Mouse (Mus musculus) layer of hippocampus, adult 8-10 months (tissue): ENCODE measurements at regions not wholly inside any gene's neighbourhood (a gene's known extent, or its start where the extent isn't known, plus 50 kb on each side); places are given as distances from the start of the nearest gene placed in this dataset.
"Not testable (repeated sequence)": the region's sequence is repeated elsewhere in the genome, so short reads cannot be mapped to it uniquely, and the experiment has no call there.

Source experiments
- DNase-seq, 2 experiments: peaks; one replicate each; pipeline ENCODE4 v3.0.0; 2022; ENCODE audit warnings: low spot score in 2 of 2

DNA sequence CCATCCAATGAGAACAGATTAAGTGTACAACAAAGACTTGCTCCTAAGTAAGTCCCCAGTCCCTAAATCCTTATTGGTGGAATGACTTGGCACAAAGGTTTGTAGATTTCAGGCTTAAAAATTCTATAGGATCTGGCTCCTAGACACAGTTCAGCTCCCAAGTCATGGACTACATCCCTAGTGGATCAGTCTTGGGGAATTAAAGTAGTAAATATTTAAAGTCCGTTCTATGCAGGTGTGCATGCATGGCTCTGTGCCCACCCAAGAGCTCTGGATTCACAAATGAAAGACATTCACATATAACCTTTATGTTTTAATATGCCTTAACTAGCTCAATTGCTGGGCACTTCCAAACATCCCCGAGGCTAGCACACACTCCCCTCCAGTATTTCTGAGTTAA, 162.8 kb downstream of the Akr1d1 start:
- DNase-seq: no peak

DNA sequence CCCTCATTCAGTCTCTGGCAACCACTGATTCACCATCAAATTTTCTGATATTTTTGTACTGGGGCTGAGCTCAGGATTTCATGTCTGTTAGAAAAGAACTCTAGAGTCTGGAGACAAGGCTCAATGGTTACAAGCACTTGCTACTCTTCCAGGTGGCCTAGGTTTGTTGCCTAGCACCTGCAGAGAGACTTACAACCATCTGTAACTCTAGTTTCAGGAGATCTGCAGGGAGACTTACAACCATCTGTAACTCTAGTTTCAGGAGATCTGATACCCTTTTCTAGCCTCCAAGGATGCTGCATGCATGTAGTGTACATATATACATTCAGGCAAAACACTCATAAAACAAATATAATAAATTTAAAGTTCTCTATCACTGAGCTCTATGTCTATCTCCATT, 166.1 kb downstream of the Akr1d1 start:
- no peak for DNase-seq

DNA sequence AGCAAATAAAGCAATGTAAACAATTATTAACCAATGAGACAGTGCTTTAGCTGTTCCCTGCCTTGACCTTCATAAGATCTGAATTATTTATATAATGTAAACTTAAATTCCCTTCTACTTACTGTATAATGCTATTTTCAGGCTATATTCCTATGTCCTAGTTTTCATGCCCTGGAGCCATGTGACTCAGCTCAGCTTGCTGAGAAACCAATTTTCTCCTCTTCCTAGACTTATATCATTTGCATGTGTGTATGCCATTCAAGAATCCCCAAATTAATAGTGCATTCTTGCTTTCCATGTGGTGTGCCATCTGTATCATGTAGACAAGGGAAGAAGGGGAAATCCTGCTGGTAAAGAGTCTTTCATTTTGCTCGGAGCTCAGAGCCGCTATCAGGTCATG, 166.7 kb upstream of the Trim24 start:
- DNase-seq: no peak

DNA sequence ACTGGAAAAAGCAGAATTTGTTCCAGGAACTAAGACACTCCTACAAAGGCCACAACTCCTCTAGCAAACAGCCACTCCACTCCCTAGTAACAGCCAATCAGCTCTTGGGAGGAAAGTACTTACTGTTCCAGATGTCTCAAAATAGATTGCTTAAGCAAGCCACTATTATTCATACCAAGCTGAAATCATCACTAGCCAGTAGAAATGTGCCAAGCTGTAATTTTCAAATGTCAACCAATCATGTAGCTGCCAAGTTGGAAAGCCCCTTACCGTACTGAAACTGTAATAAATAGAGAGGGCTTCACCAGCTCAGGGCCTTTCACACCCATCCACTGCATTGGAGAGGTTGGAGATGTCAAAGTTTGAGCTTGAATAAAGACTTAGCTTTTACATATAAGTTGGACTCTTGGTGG, 164.9 kb upstream of the Trim24 start:
- DNase-seq: no peak

DNA sequence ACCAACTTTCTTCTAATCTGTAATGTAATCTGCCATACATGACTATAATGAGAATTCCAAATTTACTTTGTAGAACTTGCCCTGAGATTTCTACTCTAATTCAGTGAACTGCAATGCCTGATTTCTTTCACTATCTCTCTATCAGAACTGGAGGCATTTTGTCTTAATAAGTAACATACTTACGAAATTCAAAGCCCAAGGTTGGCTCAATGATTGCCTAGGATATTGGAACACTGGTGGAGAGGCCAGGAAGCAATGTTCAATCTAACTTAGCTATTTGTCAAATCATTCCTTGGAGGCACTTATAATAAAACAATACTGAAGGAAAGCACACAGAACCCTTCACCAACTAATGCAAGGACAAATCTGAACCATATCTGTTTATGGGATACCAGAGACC, 162.9 kb upstream of the Trim24 start:
- not testable (repeated sequence) for DNase-seq

DNA sequence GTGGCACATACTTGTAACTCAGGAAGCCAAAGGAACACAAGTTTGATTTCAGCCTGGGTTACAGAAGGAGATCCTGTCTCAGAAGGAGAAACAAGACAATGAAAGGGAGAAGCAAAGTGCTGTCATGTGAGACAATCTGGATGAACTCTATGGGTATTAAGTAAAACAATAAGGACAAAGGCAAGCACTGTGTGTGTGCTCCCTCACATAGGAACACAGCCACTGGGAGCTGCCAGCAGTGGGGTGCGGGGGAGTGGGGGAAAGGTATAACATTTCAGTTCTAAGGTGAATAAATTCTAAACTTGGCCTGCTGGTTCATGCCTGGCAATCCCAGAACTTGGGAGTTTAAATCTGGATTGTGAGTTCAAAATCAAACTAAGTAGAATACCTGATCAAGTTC, 158.8 kb upstream of the Trim24 start:
- DNase-seq: no peak

DNA sequence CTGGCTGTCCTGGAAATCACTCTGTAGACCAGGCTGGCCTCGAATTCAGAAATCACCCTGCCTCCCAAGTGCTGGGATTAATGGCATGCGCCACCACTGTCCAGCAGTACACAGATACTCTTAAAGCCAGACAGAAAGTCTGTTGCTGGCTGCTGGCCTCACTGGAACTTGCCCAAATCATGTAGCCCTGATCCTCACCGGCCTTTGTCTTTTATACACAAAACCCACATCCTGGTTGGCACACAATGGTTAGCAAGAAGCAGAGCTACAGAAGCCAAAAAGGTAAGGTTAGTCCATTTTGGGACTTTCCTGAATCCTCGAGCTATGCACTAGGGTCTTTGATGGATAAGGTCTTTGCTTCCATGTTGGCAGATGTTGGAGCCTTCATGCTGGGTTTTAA, 157.2 kb upstream of the Trim24 start:
- no peak for DNase-seq

DNA sequence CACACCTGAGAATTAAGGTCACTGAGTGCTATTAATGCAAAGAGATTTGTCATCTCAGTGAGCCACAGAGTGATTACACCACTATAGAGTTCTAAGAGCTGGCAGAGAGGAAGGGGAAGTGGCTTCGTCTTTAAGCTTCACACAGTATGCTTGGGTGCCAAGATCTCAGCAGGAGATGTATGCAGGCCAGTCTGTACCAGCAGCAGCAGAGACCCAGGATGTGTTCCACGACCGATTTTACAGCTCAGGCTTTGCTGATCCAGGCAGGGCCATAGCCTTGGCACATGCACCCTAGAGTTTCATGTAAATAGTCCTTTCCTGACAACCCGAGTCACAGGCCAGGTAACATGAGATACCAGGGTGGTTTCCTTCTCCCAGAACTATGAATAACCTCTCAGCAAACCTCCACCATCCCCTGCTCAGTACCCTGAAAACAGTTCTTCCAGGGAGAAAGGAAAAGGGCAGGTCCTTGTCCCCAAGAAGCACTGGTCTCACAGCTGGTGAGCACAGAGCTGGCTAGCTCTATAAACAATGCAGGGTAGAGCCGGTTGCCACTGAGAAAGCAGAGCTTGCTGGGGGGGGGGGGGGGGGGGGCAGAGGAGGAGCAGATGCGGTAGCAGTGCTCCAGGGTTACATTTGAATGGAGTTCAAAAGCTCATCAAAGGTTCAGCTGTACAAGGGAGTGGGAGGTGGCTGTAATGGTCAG, 156.2 kb upstream of the Trim24 start:
- DNase-seq: no peak

DNA sequence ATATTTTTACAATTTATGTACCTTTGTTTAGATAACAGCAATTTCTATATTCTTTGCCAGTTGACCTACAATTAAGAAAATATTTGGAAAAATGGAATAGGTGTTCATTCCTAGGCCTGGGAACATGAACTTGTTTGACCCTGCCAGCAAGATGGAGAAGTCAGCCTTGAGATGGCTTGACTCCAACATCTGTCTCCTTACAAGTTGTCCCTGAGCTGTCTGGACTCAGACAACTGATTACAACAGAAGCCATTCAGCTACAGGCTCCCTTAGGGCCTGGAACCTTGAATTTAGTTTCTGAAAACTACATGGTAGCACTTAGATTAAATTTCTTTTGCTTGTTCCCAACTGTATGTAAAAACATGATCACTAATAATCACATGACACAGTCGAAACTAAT, 148.9 kb upstream of the Trim24 start:
- DNase-seq: no peak

DNA sequence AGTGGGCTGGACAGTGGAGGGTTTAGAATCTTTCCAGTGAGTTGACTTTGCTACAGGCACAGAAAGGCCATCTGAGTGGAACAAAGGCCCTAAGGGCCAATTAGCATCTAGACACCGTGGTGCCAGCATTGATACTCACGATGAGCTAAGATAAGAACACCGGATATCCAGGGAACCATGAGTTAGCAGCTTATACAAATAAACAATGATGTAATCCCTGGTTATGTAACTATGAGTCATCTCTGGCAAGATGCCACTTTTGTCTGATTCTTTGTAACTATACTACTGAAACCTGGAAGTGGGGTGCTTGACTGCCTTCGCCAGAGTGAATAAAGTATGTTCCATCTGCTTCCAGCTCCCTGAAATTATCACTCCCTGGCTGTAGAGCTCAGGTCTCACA, 147.3 kb upstream of the Trim24 start:
- DNase-seq: peak; percentile 4 to 12

DNA sequence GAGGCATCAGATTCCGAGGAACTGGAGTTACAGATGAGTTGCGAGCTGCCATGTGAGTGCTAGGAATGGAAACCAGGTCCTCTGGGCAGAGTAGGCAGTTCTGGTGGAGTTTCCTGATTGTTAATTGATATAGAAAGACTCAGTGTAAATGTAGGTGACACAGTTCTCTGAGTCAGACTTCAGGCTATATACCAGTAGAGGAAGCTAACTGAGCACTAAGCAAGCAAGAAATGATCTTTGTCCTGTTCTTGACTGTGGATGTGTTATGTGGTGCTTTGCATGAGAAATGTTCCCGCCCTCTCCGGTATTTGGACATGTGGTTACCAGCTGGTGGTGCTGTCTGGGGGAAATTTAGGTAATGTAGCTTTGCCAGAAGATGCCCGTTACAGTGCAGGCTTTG, 146.4 kb upstream of the Trim24 start:
- DNase-seq: no peak

DNA sequence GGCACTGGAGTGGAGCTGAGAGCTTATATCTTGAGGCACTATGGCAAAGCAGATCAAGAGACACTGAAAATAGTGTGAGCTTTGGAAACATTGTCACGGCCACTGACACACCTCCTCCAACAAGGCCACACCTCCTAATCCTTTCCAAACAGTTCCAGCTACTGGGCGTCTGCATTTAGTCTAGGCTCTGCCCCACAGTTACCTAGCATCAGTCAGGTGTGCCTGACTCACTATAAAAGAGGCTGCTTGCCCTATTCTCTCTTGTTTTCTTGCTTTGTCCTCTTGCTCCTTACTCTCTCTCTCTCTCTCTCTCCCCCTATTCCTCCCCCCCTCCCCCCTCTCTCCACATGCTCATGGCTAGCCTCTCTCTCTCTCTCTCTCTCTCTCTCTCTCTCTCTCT, 142.0 kb upstream of the Trim24 start:
- no peak for DNase-seq

DNA sequence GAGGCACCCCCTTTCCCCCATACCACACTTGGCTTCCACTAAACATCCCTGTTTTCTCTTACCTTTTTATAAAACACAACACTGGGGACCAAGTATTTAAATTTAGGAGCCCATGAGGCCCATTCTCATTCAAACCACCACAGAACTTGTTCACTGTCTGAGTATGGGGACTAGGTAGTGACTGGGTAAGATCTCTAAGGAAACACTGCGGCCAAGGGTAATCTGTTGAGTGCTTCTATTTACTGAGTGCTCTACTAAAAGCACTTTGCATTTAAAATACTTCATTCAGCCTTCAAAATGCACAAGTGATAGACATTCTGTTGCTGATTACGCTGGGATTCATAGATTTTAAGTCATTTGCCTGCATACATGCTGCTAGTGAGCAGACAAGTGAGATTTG, 141.4 kb upstream of the Trim24 start:
- no peak for DNase-seq

DNA sequence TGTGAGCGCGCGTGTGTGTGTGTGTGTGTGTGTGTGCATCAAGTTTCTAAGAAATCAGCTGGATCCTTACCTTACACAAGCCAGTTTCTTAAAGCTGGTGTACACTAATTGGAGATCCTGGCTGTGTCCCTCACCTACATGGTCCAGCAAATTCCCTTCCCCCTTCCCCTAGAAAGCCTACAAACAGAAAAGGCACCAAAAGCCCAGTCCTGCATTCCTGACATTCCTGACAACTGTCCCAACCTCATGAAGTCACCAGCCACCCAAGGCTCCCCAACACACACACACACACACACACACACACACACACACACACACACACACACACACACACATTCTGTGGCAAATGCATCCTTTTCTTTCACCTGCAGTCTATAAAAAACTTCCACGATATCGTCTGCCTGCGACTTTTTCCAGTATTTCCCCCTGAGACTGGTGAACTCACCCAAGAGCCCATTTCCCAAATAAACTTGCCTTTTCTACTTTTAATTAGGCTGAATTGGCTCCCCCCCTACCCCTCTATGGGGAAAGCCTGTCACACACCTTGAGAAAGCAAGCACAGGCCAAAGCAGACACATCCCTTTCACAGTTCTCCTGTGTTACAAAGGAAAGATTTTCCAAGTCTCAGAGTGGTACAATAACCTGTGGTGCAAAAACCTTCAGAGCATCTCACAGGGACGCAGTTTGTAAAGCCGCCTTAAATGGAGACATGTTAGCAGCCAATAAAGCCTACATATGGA, 139.9 kb upstream of the Trim24 start:
- DNase-seq: no peak

DNA sequence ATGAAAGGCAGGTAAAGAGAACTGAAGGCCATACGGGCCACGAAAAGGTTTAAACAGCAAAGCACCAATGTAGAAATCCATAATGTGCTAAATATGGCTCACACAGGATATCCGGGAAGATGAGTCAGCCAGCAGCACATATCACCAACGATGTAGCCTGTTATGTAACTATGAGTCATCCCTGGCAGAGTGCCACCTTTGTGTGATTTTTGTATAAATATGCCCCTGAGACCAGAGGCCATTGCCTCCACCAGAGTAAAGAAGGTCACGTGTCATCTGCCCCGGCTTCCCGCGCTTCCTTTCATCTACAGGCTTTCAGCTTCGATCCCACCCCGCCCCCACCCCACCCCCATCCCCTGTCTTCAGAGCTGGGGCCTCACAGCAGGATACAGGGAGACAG, 138.2 kb upstream of the Trim24 start:
- DNase-seq: peak; percentile 34 to 41

DNA sequence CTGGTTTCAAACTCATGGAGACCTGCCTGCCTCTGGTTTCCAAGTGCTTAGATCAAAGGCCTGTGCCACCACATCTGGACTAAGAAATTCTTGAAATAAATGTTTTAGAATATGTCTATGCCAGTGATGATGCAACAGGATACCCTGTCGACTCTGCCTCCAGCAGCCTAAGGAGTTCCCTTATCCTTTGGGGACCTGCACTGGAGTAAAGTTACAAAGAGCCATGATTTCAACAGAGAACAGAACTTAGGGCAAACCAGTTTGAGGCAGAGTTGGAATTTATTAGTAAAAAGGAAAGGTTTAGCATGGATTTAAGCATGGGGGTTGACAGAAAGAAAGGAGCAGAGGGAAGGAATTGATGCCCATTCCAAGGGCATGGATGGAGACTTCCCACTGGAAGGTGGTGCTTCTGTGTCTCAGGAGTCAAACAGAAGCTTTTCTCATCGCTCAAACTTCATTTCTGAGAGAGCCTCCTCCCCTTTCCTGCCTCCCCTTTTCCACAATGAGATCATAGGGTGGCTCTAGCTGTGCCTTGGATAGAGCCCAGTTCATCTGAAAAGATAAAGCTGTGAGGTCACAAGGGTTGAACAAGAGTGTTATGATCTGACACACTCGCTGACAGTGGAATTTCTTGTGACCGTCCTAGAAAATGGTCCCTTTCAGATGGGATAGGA, 135.2 kb upstream of the Trim24 start:
- DNase-seq: no peak

DNA sequence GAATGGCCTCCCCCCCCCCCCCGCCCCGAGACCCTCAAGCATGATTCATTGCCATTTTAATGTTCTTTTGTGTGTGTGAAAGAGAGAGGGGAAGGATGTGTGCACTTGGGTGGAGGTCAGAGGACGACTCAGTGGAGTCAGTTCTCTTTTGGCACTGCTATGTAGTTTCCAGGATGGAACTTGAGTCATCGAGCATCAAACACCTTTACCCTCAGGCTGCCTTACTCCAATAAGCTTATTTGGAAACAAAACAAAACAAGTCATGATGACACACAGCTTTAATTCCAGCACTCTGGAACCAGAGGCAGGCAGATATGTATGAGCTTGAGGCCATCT, 134.7 kb upstream of the Trim24 start:
- no peak for DNase-seq

DNA sequence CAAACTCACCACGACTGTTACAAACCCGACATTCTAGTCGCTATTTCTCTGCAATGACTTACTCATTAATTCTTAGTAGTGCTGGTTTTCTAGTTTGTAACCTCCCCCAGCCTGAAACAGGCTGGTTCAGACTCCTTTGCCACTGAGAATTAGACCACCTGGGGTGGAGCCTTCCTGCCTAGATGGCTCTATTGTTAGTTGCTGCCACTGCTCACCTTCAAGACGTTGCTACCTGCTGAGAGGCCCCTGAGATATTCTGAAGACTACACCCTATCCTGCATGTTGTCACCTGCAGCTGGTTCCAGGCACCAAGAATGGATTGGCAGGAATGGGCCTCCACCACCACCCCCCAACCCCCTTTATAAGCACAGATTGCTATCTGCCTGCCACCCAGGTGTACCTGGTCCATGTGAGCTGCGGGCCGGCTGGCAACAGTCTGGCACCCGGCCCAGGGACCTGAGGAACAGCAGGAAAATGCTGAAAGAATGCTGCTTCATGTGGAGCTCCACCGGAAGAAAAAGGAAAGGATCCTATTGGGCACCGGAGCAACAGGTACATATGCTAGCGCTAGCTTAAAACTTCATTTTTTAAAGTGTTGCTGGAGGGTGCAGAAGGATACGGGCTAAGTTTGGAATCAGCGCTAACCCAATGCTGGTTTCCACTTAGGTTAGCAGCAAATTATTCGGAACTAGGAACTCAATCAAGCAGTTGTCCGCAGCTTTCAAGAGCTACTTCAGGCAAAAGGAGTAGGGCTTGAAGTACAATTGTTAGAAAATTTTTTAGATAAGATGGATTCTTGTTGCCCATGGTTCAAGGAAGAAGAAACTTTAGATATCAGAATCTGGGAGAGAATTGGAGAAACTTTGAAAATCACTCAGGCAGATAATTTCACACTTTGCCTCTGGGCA, 129.4 kb upstream of the Trim24 start:
- DNase-seq: no peak

DNA sequence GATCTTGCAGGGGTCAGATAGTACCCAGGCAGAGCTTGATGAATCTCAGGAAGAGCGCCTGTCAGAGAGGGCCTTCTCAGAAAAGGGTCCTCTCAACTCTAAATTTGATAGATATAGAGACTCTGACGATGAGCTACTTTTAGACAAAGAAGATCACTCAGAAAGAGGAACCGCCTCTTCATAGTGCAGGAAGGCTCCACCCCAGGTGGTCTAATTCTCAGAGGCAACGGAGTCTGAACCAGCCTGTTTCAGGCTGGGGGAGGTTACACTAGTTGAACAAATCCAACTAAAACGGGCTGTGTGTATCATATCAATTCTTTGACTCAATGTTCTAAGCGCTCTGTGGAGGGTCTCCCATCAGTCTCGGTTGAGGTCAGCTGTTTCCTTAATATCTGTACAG, 128.7 kb upstream of the Trim24 start:
- not testable (repeated sequence) for DNase-seq

DNA sequence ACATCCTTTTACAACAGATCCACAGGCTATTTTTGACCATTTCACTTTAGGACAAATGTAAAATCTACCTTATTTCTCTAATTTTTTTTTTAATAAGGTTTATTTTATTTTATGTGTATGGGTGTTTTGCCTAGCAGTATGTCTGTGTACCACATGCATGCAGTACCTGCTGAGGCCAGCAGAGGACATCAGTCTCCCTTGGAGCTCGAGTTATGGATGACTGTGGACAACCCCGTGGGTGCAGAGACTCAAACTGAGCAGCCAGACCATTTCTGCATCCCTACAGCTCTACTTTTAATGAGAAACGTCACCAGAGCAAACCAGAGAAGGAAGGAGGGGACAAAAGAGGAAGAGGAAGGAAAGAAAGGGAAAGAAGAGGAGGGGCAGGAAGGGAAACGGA, 125.9 kb upstream of the Trim24 start:
- DNase-seq: no peak

DNA sequence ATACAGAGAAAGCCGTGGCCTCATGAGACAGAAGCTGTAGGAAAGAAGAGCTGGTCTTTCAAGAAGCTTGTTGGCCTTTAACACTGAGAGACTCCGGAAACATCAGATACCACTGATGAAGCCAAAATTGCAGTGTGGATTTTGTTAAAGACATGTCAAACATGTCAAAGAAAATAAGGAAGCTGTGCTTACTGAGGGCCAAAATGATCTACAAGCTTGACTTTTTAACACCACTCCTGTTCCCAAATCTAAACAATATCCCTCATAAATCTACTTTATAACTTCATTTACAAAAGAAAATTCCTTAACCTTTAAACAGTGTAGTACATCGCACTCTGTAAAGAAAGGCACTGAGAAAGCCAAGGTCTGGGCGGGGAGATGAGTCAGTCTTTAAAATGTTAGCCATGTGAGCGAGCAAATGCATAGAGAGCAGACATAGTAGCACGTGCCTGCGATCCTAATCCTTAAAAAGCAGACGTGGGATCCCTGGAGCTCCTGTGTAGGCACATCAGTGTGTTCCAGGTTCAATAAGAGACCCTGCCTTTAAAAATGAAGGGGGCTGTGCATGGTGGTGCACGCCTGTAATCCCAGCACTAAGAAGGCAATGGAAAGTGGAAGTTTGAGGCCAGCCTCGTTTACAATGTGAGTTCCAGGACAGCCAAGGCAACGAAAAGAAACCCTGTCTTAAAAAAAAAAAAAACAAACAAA, 125.1 kb upstream of the Trim24 start:
- DNase-seq: no peak
